Mouse (Mus musculus): ENCODE data around the gene Qdpr. TPM values are rescaled to one million over a fixed set of nuclear protein-coding genes. Genes with fewer than 3 reads are reported as not detected.
A peak's percentile ranks its signal among the peaks of the same experiment; 100 is the strongest.

Gene Qdpr
- 100 to 1,000 TPM; 130 to 138 TPM for total RNA-seq (2021)
- long read RNA-seq, experiment 1, transcript Qdpr-201 (7 exons, 1,380 nt): major isoform, 65 of 76 reads
- long read RNA-seq, experiment 1, partial matches to known transcripts: 4 of 76 reads
- long read RNA-seq, experiment 1, other reads (novel, unspliced or antisense): 6 of 76 reads
- long read RNA-seq, experiment 2, transcript Qdpr-201 (7 exons, 1,380 nt): major isoform, 48 of 53 reads
- long read RNA-seq, experiment 2, partial matches to known transcripts: 3 of 53 reads
- long read RNA-seq, experiment 2, other reads (novel, unspliced or antisense): 2 of 53 reads

- no peak; the same call in 1 of the 2 replicates for TF ChIP-seq CTCF (IDR thresholded peaks at IDR 0.05)
- DNase-seq (ENCODE audit: extremely low spot score in 1 of 2, low spot score in 2 of 2): peak; percentile 86 to 93
- H3K4me3 ChIP-seq: peak within 1 kb of the TSS; percentile 85
- intact Hi-C loops (cut with DNase I): loop anchor here (2.0 kb wide), 1 partner anchor 43 kb away; the partner anchor contains the start of gene Lap3
- peak within 1 kb of the TSS; percentile 69 for H3K27ac ChIP-seq
Measured at GRCm38 (mm10) chr5:45449831-45450716, at the start of gene Qdpr. Qdpr (minus strand) TSS chr5:45450236.

GRCm38 (mm10) chr5:45497564-45497963, 47.5 kb upstream of the Qdpr start:
- intact Hi-C loops (cut with DNase I): no loop called here
- DNase-seq (ENCODE audit: extremely low spot score in 1 of 2, low spot score in 2 of 2): no peak
- no peak for TF ChIP-seq CTCF (IDR thresholded peaks at IDR 0.05)
- Histone ChIP-seq H3K4me3 (no peak overlapping the region), H3K27ac (peak overlapping the region; percentile 41; the same call in 1 of the 2 replicates)

DNA sequence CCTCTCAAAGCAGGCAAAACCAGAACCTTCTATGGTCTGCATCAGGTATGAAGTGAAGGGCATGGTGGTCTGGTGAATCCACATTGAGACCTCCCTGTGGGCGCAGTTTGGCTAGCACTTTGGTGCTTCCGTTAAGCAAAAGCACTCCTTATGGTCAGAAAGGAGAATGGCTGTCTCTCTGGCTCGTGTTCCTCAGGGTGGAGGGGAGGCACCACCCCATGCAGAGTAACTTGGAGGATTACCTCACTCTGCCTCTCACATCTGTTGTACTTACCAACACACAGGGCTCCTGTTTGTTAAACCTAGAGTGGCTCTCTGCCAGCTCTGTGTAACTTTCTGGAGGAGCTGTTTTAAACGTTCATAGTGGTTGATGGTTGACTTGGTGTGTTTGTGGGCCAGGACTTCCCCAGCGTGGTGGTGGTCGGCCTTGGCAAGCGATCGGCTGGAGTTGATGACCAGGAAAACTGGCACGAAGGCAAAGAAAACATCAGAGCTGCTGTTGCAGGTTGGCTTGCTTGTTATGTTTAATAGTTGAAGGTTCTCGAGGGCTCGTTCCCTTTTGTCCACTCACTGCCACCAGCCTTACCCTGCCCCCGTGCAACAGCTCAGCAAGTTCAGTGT, 47.0 kb upstream of the Qdpr start:
- Histone ChIP-seq H3K27ac (peak overlapping the region; percentile 41; the same call in 1 of the 2 replicates), H3K4me3 (no peak overlapping the region)
- DNase-seq (ENCODE audit: extremely low spot score in 1 of 2, low spot score in 2 of 2): no peak
- TF ChIP-seq CTCF (IDR thresholded peaks at IDR 0.05): no peak
- intact Hi-C loops (cut with DNase I): no loop called here

GRCm38 (mm10) chr5:45496479-45496878, 46.4 kb upstream of the Qdpr start:
- no peak overlapping the region; the same call in 1 of the 2 replicates for H3K27ac ChIP-seq
- intact Hi-C loops (cut with DNase I): no loop called here
- no peak for TF ChIP-seq CTCF (IDR thresholded peaks at IDR 0.05)
- DNase-seq (ENCODE audit: extremely low spot score in 1 of 2, low spot score in 2 of 2): no peak
- H3K4me3 ChIP-seq: no peak overlapping the region

DNA sequence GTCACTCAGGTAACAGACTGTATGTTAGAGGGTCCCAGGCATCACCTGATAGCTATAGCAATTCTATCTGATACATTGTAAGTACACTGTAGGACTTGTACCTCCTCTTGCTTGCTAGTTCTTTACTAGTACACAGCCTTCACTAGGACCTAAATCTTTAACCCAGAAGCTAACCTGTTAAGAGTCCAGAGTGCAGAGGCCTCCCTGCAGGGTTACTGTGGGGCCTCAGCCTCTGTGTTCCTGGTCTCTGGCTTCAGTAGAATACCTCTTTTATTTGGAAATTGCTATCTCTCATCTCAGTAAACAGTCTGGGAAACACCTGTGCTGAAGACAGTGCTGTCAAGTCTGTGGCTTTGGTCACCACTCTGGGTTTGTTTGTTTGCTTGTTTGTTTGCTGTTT, 46.0 kb upstream of the Qdpr start:
- no peak overlapping the region for H3K4me3 ChIP-seq

DNA sequence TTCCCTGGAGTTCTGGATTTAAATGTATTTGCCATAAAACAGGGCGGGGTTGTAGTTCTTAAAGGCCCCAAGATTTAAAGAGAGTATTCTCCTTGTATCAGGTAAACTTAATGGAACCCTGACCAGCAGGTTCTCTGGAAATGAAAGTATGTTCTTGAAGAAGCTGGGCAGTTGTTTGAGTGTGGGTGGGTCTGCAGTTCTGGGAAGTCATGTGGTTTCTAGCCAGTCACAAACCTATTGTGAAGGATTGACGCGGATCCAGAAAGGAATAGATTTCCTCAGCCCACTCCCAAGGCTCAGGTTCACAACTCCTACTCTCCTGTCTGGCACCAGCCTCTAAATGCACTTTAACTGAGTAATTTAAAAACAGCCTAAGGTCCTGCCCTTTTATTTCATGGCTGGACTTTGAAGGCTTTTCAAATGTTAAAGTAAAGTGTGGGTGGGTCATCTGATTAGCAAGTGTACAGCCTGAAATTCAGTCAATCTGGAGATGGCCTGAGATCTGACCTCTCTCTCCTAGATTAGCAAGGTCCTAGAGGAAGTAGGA, 45.5 kb upstream of the Qdpr start:
- intact Hi-C loops (cut with DNase I): no loop called here
- DNase-seq (ENCODE audit: extremely low spot score in 1 of 2, low spot score in 2 of 2): no peak
- no peak for TF ChIP-seq CTCF (IDR thresholded peaks at IDR 0.05)
- Histone ChIP-seq H3K27ac (no peak overlapping the region; the same call in 1 of the 2 replicates), H3K4me3 (no peak overlapping the region)

More for the DNA sequence above, 46.0 kb upstream of the Qdpr start:
- TF ChIP-seq CTCF (IDR thresholded peaks at IDR 0.05): no peak
- DNase-seq (ENCODE audit: extremely low spot score in 1 of 2, low spot score in 2 of 2): no peak
- no peak overlapping the region; the same call in 1 of the 2 replicates for H3K27ac ChIP-seq
- intact Hi-C loops (cut with DNase I): no loop called here

- Histone ChIP-seq H3K4me3 (peak overlapping the region; percentile 71), H3K27ac (peak overlapping the region; percentile 60; the same call in 1 of the 2 replicates)
- no peak for TF ChIP-seq CTCF (IDR thresholded peaks at IDR 0.05)
- intact Hi-C loops (cut with DNase I): no loop called here
- no peak for DNase-seq (ENCODE audit: extremely low spot score in 1 of 2, low spot score in 2 of 2)
Measured at GRCm38 (mm10) chr5:45494093-45494755, 44.2 kb upstream of the Qdpr start.

DNA sequence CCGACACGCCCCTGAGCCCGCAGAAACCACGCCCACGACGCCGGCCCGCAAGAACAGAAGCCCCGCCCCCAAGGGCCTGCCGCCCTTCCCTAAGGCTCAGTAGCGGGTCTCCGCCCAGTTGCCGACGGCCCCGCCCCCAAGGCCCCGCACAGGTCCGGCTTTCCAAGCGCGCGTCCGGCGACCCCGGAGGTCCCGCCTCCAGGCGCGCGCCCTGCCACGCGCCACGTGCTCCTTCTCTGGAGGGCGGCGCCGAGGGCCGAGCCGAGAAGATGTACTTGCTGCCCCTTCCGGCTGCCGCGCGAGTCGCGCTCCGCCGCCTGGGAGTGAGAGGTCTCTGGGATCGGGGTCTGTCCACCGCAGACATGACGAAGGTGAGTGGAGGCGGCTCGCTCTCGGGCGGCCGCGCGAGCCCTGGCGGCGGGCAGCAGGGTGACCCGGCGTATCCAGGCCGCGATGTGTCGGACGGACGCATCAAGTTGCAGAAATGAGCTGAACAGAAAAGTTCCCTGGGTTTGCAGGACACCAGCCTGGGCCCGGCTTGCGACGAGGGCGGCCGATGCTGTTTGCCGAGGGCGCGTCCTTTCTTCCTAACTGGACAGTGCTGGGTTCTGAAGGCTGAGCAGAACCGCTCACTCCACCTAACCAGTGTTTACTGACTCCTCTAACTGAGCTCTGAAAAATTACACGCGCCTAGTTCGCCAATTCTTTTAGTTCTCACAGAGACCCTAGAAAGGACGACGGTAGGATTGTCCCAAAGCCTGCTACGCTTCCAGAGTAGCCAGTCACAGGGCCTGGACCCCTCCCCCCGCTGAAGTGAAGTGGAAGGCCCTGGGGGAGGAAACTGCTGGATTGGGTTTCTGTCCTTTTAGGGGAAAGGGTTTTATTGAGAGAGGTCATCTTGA, 43.4 kb upstream of the Qdpr start, which contains the start of gene Lap3:
Lap3 (plus strand) TSS at position 184 of the 902 bp plus-strand sequence.
- intact Hi-C loops (cut with DNase I): loop anchor here (2.0 kb wide), 2 partner anchors 19 to 45 kb away; no protein-coding TSS in a partner anchor
- Histone ChIP-seq H3K4me3 (peak within 1 kb of the TSS; percentile 71), H3K27ac (peak within 1 kb of the TSS; percentile 60)
- peak; percentile 54 for TF ChIP-seq CTCF (IDR thresholded peaks at IDR 0.05)
- DNase-seq (ENCODE audit: extremely low spot score in 1 of 2, low spot score in 2 of 2): peak; percentile 96 to 98

DNA sequence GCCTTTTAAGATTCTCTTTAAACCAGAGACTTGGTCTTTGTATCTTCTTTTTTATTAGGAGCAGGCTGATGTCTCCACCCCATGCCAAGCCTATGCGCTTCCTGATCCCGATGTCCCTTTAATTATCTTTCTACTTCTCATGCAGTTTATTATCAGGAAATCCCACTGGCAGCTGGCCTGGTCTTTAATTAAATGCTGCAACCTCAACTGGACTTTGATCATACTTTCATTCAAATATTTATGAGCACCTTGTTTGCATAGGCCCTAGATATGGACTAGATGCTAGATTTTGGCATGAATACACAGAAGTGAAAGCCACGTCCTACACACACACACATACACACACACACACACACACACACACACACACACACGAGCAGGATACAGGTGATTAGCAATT, 41.7 kb upstream of the Qdpr start:
- no peak for TF ChIP-seq CTCF (IDR thresholded peaks at IDR 0.05)
- no peak overlapping the region for H3K27ac ChIP-seq
- intact Hi-C loops (cut with DNase I): loop anchor here (2.0 kb wide), 2 partner anchors 17 to 43 kb away; no protein-coding TSS in a partner anchor
- H3K4me3 ChIP-seq: no peak overlapping the region
- no peak for DNase-seq (ENCODE audit: extremely low spot score in 1 of 2, low spot score in 2 of 2)

GRCm38 (mm10) chr5:45483654-45484053, 33.6 kb upstream of the Qdpr start:
- no peak for TF ChIP-seq CTCF (IDR thresholded peaks at IDR 0.05)
- intact Hi-C loops (cut with DNase I): no loop called here
- DNase-seq (ENCODE audit: extremely low spot score in 1 of 2, low spot score in 2 of 2): no peak
- Histone ChIP-seq H3K27ac (no peak overlapping the region), H3K4me3 (no peak overlapping the region)
